Mouse (Mus musculus): ENCODE measurements around the gene Cma1. TPM values are rescaled to one million over a fixed set of nuclear protein-coding genes. Genes with fewer than 3 reads are reported as not detected.

Cma1 gene
- polyA plus RNA-seq, 1 experiment from 2014 or later = not detected

- H3K4me1 ChIP-seq (replicated peaks; ENCODE audit: control insufficient read depth, insufficient read depth, low read length) = peaks cover 11% of the 10 kb centered on the region
- H3K27me3 ChIP-seq (replicated peaks; ENCODE audit: control insufficient read depth, insufficient read depth, low read length) = no peaks in the 10 kb centered on the region
- 5% methylated on average over 39 of the region's 39 CpGs for WGBS
- no peaks in the 10 kb centered on the region for H3K9me3 ChIP-seq (ENCODE audit: control insufficient read depth, low read length)
- ATAC-seq (replicated peaks; ENCODE audit: low FRiP score) (peak; percentile 77), DNase-seq (ENCODE audit: low spot score) (peak; percentile 78)
- peak within 1 kb of the TSS; percentile 63 for H3K4me2 ChIP-seq
- H3K4me3 ChIP-seq (ENCODE audit: low read depth, low read length) = peak within 1 kb of the TSS; percentile 40
- peaks cover 21% of the 10 kb centered on the region for H3K36me3 ChIP-seq (ENCODE audit: control insufficient read depth, insufficient read depth, low read length)
- H3K27ac ChIP-seq (ENCODE audit: low read depth, low read length) = no peak within 1 kb of the TSS
- peak within 1 kb of the TSS; percentile 52 for H3K9ac ChIP-seq (ENCODE audit: low read depth, low read length)
Measured at GRCm38 (mm10) chr14:55899701-55900413, 44.6 kb downstream of the Cma1 start, which contains the start of gene Sdr39u1. TSS of gene Sdr39u1 (minus strand) at chr14:55900293.

GRCm38 (mm10) chr14:55898947-55899346 is 45.5 kb downstream of the Cma1 start:
- DNase-seq (ENCODE audit: low spot score) (no peak), ATAC-seq (replicated peaks; ENCODE audit: low FRiP score) (no peak)
- Histone ChIP-seq H3K4me3 (ENCODE audit: low read depth, low read length) (no peak overlapping the region), H3K4me2 (no peak overlapping the region; the same call in 1 of the 2 replicates), H3K9me3 (ENCODE audit: control insufficient read depth, low read length) (no peaks in the 10 kb centered on the region), H3K27ac (ENCODE audit: low read depth, low read length) (no peak overlapping the region), H3K9ac (ENCODE audit: low read depth, low read length) (no peak overlapping the region), H3K4me1 (replicated peaks; ENCODE audit: control insufficient read depth, insufficient read depth, low read length) (peaks cover 11% of the 10 kb centered on the region), H3K27me3 (replicated peaks; ENCODE audit: control insufficient read depth, insufficient read depth, low read length) (no peaks in the 10 kb centered on the region), H3K36me3 (ENCODE audit: control insufficient read depth, insufficient read depth, low read length) (peaks cover 30% of the 10 kb centered on the region)
- WGBS = 90% methylated on average over 7 of the region's 7 CpGs

- Histone ChIP-seq H3K27me3 (replicated peaks; ENCODE audit: control insufficient read depth, insufficient read depth, low read length) (no peaks in the 10 kb centered on the region), H3K27ac (ENCODE audit: low read depth, low read length) (no peak overlapping the region), H3K4me3 (ENCODE audit: low read depth, low read length) (no peak overlapping the region), H3K4me1 (replicated peaks; ENCODE audit: control insufficient read depth, insufficient read depth, low read length) (peaks cover 11% of the 10 kb centered on the region), H3K9me3 (ENCODE audit: control insufficient read depth, low read length) (no peaks in the 10 kb centered on the region), H3K36me3 (ENCODE audit: control insufficient read depth, insufficient read depth, low read length) (peaks cover 31% of the 10 kb centered on the region), H3K4me2 (no peak overlapping the region), H3K9ac (ENCODE audit: low read depth, low read length) (no peak overlapping the region)
- DNase-seq (ENCODE audit: low spot score) (no peak), ATAC-seq (replicated peaks; ENCODE audit: low FRiP score) (no peak)
- WGBS = 92% methylated on average over 12 of the region's 12 CpGs
Measured at GRCm38 (mm10) chr14:55897671-55898070, 46.8 kb downstream of the Cma1 start.

Other genes with a start within 250 kb of the Cma1 start
- gene Tgm1, start 230.7 kb downstream of the Cma1 start, polyA plus RNA-seq (2014; fragmentation: Nextera tagmentation; extraction: Ambion mirVana) = 3.0 and 3.3 TPM in 2 replicates
- gene Rabggta, start 222.4 kb downstream of the Cma1 start, polyA plus RNA-seq (2014; fragmentation: Nextera tagmentation; extraction: Ambion mirVana) = 22.8 and 24.0 TPM in 2 replicates
- gene Dhrs1, start 199.0 kb downstream of the Cma1 start, polyA plus RNA-seq (2014; fragmentation: Nextera tagmentation; extraction: Ambion mirVana) = 48.8 and 53.9 TPM in 2 replicates
- 70.6 and 76.1 TPM in 2 replicates for gene Nop9, start 199.0 kb downstream of the Cma1 start, polyA plus RNA-seq (2014; fragmentation: Nextera tagmentation; extraction: Ambion mirVana)
- gene Cideb, start 186.2 kb downstream of the Cma1 start, polyA plus RNA-seq (2014; fragmentation: Nextera tagmentation; extraction: Ambion mirVana) = 8.9 and 9.1 TPM in 2 replicates
- gene Ltb4r2, start 183.2 kb downstream of the Cma1 start, polyA plus RNA-seq (2014; fragmentation: Nextera tagmentation; extraction: Ambion mirVana) = 1.5 and 1.8 TPM in 2 replicates
- 1.6 and 1.9 TPM in 2 replicates for gene Ltb4r1, start 178.7 kb downstream of the Cma1 start, polyA plus RNA-seq (2014; fragmentation: Nextera tagmentation; extraction: Ambion mirVana)
- 3.9 and 4.8 TPM in 2 replicates for gene Adcy4, start 160.6 kb downstream of the Cma1 start, polyA plus RNA-seq (2014; fragmentation: Nextera tagmentation; extraction: Ambion mirVana)
- 51.6 and 52.1 TPM in 2 replicates for gene Ripk3, start 155.8 kb downstream of the Cma1 start, polyA plus RNA-seq (2014; fragmentation: Nextera tagmentation; extraction: Ambion mirVana)
- 15.1 and 15.3 TPM in 2 replicates for gene Nfatc4, start 121.5 kb downstream of the Cma1 start, polyA plus RNA-seq (2014; fragmentation: Nextera tagmentation; extraction: Ambion mirVana)
- 12.0 and 12.2 TPM in 2 replicates for gene Nynrin, start 90.7 kb downstream of the Cma1 start, polyA plus RNA-seq (2014; fragmentation: Nextera tagmentation; extraction: Ambion mirVana)
- 0.47 and 0.60 TPM in 2 replicates for gene Cbln3, start 60.3 kb downstream of the Cma1 start, polyA plus RNA-seq (2014; fragmentation: Nextera tagmentation; extraction: Ambion mirVana)
- gene Khnyn, start 59.7 kb downstream of the Cma1 start, polyA plus RNA-seq (2014; fragmentation: Nextera tagmentation; extraction: Ambion mirVana) = 12.6 and 14.6 TPM in 2 replicates
- 24.3 and 30.5 TPM in 2 replicates for gene Sdr39u1, start 44.4 kb downstream of the Cma1 start, polyA plus RNA-seq (2014; fragmentation: Nextera tagmentation; extraction: Ambion mirVana)
- gene Cma2, start 6.3 kb upstream of the Cma1 start, polyA plus RNA-seq (2014; fragmentation: Nextera tagmentation; extraction: Ambion mirVana) = not detected in 2 replicates
- gene Mcpt1, start 73.3 kb upstream of the Cma1 start, polyA plus RNA-seq (2014; fragmentation: Nextera tagmentation; extraction: Ambion mirVana) = not detected in 2 replicates
- gene Mcpt9, start 85.8 kb upstream of the Cma1 start, polyA plus RNA-seq (2014; fragmentation: Nextera tagmentation; extraction: Ambion mirVana) = not detected in 2 replicates
- not detected in 2 replicates for gene Mcpt2, start 97.4 kb upstream of the Cma1 start, polyA plus RNA-seq (2014; fragmentation: Nextera tagmentation; extraction: Ambion mirVana)
- not detected in 2 replicates for gene Mcpt4, start 117.6 kb upstream of the Cma1 start, polyA plus RNA-seq (2014; fragmentation: Nextera tagmentation; extraction: Ambion mirVana)
- gene Mcpt8, start 140.6 kb upstream of the Cma1 start, polyA plus RNA-seq (2014; fragmentation: Nextera tagmentation; extraction: Ambion mirVana) = not detected in 2 replicates
- gene Ctsg, start 157.9 kb upstream of the Cma1 start, polyA plus RNA-seq (2014; fragmentation: Nextera tagmentation; extraction: Ambion mirVana) = 0.36 and 1.3 TPM in 2 replicates
- not detected in 2 replicates for gene Gzme, start 175.9 kb upstream of the Cma1 start, polyA plus RNA-seq (2014; fragmentation: Nextera tagmentation; extraction: Ambion mirVana)
- not detected in 2 replicates for gene Gzmd, start 187.9 kb upstream of the Cma1 start, polyA plus RNA-seq (2014; fragmentation: Nextera tagmentation; extraction: Ambion mirVana)
- gene Gzmg, start 214.9 kb upstream of the Cma1 start, polyA plus RNA-seq (2014; fragmentation: Nextera tagmentation; extraction: Ambion mirVana) = not detected in 2 replicates
- gene Gzmn, start 229.9 kb upstream of the Cma1 start, polyA plus RNA-seq (2014; fragmentation: Nextera tagmentation; extraction: Ambion mirVana) = not detected in 2 replicates

Data from liver, embryonic 11.5 days (tissue).